Comparison of ENCODE assay signal across 8 mouse cellular contexts in genomic region chr3:52046027-52046700, GRCm38 (mm10). TPM values are rescaled to one million over a fixed set of nuclear protein-coding genes. Genes with fewer than 3 reads are reported as not detected.
DNase-seq lines count a peak whose midpoint lies in the region; ATAC-seq and TF ChIP-seq lines count a peak whose summit lies in the region.

No protein-coding gene starts in this region.

- peak; percentile 77 for ATAC-seq in cerebellum, adult (ENCODE audit: insufficient number of reproducible peaks, low FRiP score, low TSS enrichment)
- peak; percentile 83 for ATAC-seq in forebrain, embryonic 14.5 days
- ATAC-seq in liver, embryonic 14.5 days (ENCODE audit: insufficient read depth), result peak; percentile 65

- H3K9ac ChIP-seq in forebrain, embryonic 14.5 days (ENCODE audit: low read length), result peak overlapping the region; percentile 52
- H3K9ac ChIP-seq in liver, embryonic 14.5 days (replicated peaks), result no peak overlapping the region; the same call in 1 of the 2 replicates

- H3K36me3 ChIP-seq in forebrain, embryonic 14.5 days (ENCODE audit: control insufficient read depth, insufficient read depth, low read length), result no peaks in the 10 kb centered on the region
- no peaks in the 10 kb centered on the region for H3K36me3 ChIP-seq in liver, embryonic 14.5 days (replicated peaks; ENCODE audit: control insufficient read depth, insufficient read depth, low read depth)

- H3K4me2 ChIP-seq in forebrain, embryonic 14.5 days (ENCODE audit: low read length), result peak overlapping the region; percentile 56
- H3K4me2 ChIP-seq in liver, embryonic 14.5 days (ENCODE audit: low read depth), result peak overlapping the region; percentile 53

- peaks cover 38% of the 10 kb centered on the region for H3K4me1 ChIP-seq in forebrain, embryonic 14.5 days (ENCODE audit: control insufficient read depth, insufficient read depth, low read length)
- H3K4me1 ChIP-seq in liver, embryonic 14.5 days (replicated peaks; ENCODE audit: control insufficient read depth in 2 of 2, insufficient read depth in 2 of 2, low read length in 1 of 2), result peaks cover 5 to 35% of the 10 kb centered on the region in 2 experiments; a peak in 3 of 4 replicates

- peak overlapping the region; percentile 25 for H3K4me3 ChIP-seq in forebrain, embryonic 14.5 days (ENCODE audit: low read depth, low read length)
- H3K4me3 ChIP-seq in liver, embryonic 14.5 days (ENCODE audit: insufficient read depth in 1 of 2, low read depth in 2 of 2, low read length in 2 of 2), result peak overlapping the region; percentile 8 to 41

- intact Hi-C loops in heart, postnatal 10 days (cut with DNase I), result loop anchor here (5.0 kb wide), 2 partner anchors 134 to 151 kb away; no protein-coding TSS in a partner anchor

- WGBS in forebrain, embryonic 14.5 days, result under 1% methylated on average over 20 of the region's 20 CpGs
- WGBS in liver, embryonic 14.5 days (ENCODE audit: insufficient replicate concordance), result 43% methylated on average over 20 of the region's 20 CpGs

- no peaks in the 10 kb centered on the region for H3K27me3 ChIP-seq in forebrain, embryonic 14.5 days (replicated peaks; ENCODE audit: control insufficient read depth, insufficient read depth, low read length)
- H3K27me3 ChIP-seq in liver, embryonic 14.5 days (ENCODE audit: control insufficient read depth, insufficient read depth, low read length), result no peaks in the 10 kb centered on the region

- peak overlapping the region; percentile 76 for H3K27ac ChIP-seq in forebrain, embryonic 14.5 days (ENCODE audit: low read depth, low read length)
- no peak overlapping the region; the same call in 1 of the 2 replicates for H3K27ac ChIP-seq in liver, embryonic 14.5 days

- no peak for TF ChIP-seq EP300 in liver, embryonic 14.5 days (IDR thresholded peaks at IDR 0.05; ENCODE audit: low read depth)

- DNase-seq in CD8-positive naive resting alpha-beta T cell, adult 2 months (ENCODE audit: low read depth in 2 of 2, low spot score in 2 of 2), result peak; percentile 26 to 48
- DNase-seq in forebrain, embryonic 14.5 days (ENCODE audit: low spot score), result peak; percentile 91
- DNase-seq in heart, postnatal 10 days, result peak; percentile 91 to 92
- peak; percentile 86 to 95 for DNase-seq in kidney, postnatal 25 days
- DNase-seq in liver, embryonic 14.5 days (ENCODE audit: low read depth in 3 of 3, low spot score in 3 of 3), result peak in 2 of 3 experiments; percentile 35
- peak; percentile 44 to 47 for DNase-seq in natural killer cell, adult 2 months (ENCODE audit: low spot score in 2 of 2)
- DNase-seq in testis, postnatal 14 days (ENCODE audit: low spot score), result peak; percentile 66

- TF ChIP-seq CTCF in liver, embryonic 14.5 days (IDR thresholded peaks at IDR 0.05; ENCODE audit: low read depth), result no peak

- H3K9me3 ChIP-seq in forebrain, embryonic 14.5 days (replicated peaks; ENCODE audit: control insufficient read depth, low read length), result no peaks in the 10 kb centered on the region
- no peaks in the 10 kb centered on the region for H3K9me3 ChIP-seq in liver, embryonic 14.5 days (ENCODE audit: control insufficient read depth, low read length)

RNA-seq across cellular contexts. Expression of gene Maml3, which starts 58.7 kb away (rescaled TPM):
- 3.5 and 4.2 TPM in 2 replicates for polyA plus RNA-seq in forebrain, embryonic 14.5 days (2014; fragmentation: Nextera tagmentation; extraction: Ambion mirVana)
- 1 to 10 TPM; 5.4 to 5.6 TPM for total RNA-seq in heart, postnatal 10 days (2021)
- 0.71 and 0.73 TPM in 2 replicates for polyA plus RNA-seq in liver, embryonic 14.5 days (2012; rRNA removed)
- 0.57 and 0.73 TPM in 2 replicates for polyA plus RNA-seq in liver, embryonic 14.5 days (2014; fragmentation: Nextera tagmentation; extraction: Ambion mirVana)

Comparison
In these comparisons a context has a peak if more than half of its experiments do, and no peak if none do; other contexts are left out.
1. DNase-seq: peak in every context shown above with its lines; median percentile 92 in heart, postnatal 10 days; 91 in forebrain, embryonic 14.5 days; 90 in kidney, postnatal 25 days; 66 in testis, postnatal 14 days; 46 in natural killer cell, adult 2 months; 37 in CD8-positive naive resting alpha-beta T cell, adult 2 months; 35 in liver, embryonic 14.5 days.